Mouse (Mus musculus) limb, embryonic 13.5 days (tissue): Measurements from ENCODE around the gene Gja4. TPM values are rescaled to one million over a fixed set of nuclear protein-coding genes. Genes with fewer than 3 reads are reported as not detected.

ENCODE experiments used
- ATAC-seq: fragments of 200-750 bp; cut with Nextera tagmentation; 2 replicates; pipeline ENCODE4 v1.8.0; 2017; ENCODE audit warnings: low read depth, moderate number of reproducible peaks, moderate TSS enrichment; ENCODE audit not compliant: low FRiP score
- H3K27ac ChIP-seq: fragments of 300-500 bp; sonication (generic); 2 replicates; pipeline ENCODE4 v1.5.1; 2015; ENCODE audit warnings: inconsistent platforms, mild to moderate bottlenecking, moderate library complexity
- H3K27me3 ChIP-seq: fragments of 300-500 bp; sonication (generic); 2 replicates; pipeline ENCODE4 v1.6.1; 2015; ENCODE audit warnings: mild to moderate bottlenecking, inconsistent platforms
- H3K36me3 ChIP-seq: fragments of 300-500 bp; sonication (generic); 2 replicates; pipeline ENCODE4 v1.6.1; 2015; ENCODE audit warnings: inconsistent platforms, mild to moderate bottlenecking, moderate library complexity
- H3K4me1 ChIP-seq: fragments of 300-500 bp; sonication (generic); 2 replicates; pipeline ENCODE4 v1.6.1; 2015; ENCODE audit warnings: inconsistent platforms
- H3K4me2 ChIP-seq: fragments of 300-500 bp; sonication (generic); replicated peaks from 2 replicates; pipeline ENCODE4 v1.6.1; 2015; ENCODE audit warnings: inconsistent platforms, mild to moderate bottlenecking, moderate library complexity
- H3K4me3 ChIP-seq: fragments of 300-500 bp; sonication (generic); 2 replicates; pipeline ENCODE4 v1.5.1; 2015; ENCODE audit warnings: moderate library complexity, mild to moderate bottlenecking, inconsistent platforms
- H3K9ac ChIP-seq: fragments of 300-500 bp; sonication (generic); 2 replicates; pipeline ENCODE4 v1.6.1; 2015; ENCODE audit warnings: mild to moderate bottlenecking, inconsistent platforms
- H3K9me3 ChIP-seq: fragments of 300-500 bp; sonication (generic); 2 replicates; pipeline ENCODE4 v1.6.1; 2016; ENCODE audit warnings: inconsistent platforms
- WGBS: fragments of 180-500 bp; shearing (Covaris S2); methylation state at CpG from one replicate; pipeline ENCODE4 v1.1.7; 2015; 5-methylcytosine and 5-hydroxymethylcytosine counted together
- polyA plus RNA-seq: library from polyadenylated mRNA; unstranded; fragments of >200 nt; fragmentation: Nextera tagmentation; extraction: Ambion mirVana; gene quantifications from 2 replicates; pipeline ENCODE4 v1.2.1, GENCODE M21; 2015

Gene Gja4
- polyA plus RNA-seq, 1 experiment from 2014 or later, result 14.5 TPM

- Histone ChIP-seq H3K27ac (no peak overlapping the region), H3K27me3 (no peaks in the 10 kb centered on the region), H3K9ac (no peak overlapping the region), H3K36me3 (no peaks in the 10 kb centered on the region), H3K4me3 (no peak overlapping the region), H3K4me1 (0 out of 2 replicates have a peak, but pooled peaks cover 3% of the 10 kb centered on the region), H3K9me3 (no peaks in the 10 kb centered on the region), H3K4me2 (no peak overlapping the region)
- 64% methylated on average over 9 of the region's 9 CpGs for WGBS
- peak; percentile 24; the same call in 1 of the 2 replicates for ATAC-seq
These were observed 35.3 kb downstream of the Gja4 start for GRCm38 (mm10) chr4:127278451-127279001.

- ATAC-seq, result no peak
- H3K36me3 ChIP-seq, result no peaks in the 10 kb centered on the region
- no peak overlapping the region for H3K4me2 ChIP-seq
- no peak overlapping the region for H3K27ac ChIP-seq
- H3K4me1 ChIP-seq, result no peaks in the 10 kb centered on the region
- no peak overlapping the region for H3K4me3 ChIP-seq
- WGBS, result 67% methylated on average over 5 of the region's 5 CpGs
- no peaks in the 10 kb centered on the region for H3K9me3 ChIP-seq
- no peak overlapping the region for H3K9ac ChIP-seq
- peaks cover 8% of the 10 kb centered on the region; the same call in 1 of the 2 replicates for H3K27me3 ChIP-seq
These were observed 49.7 kb downstream of the Gja4 start for GRCm38 (mm10) chr4:127264183-127264554.

GRCm38 (mm10) chr4:127263438-127264182, 50.2 kb downstream of the Gja4 start:
- Histone ChIP-seq H3K4me3 (no peak overlapping the region), H3K9me3 (no peaks in the 10 kb centered on the region), H3K4me2 (no peak overlapping the region), H3K36me3 (no peaks in the 10 kb centered on the region), H3K4me1 (no peaks in the 10 kb centered on the region), H3K27me3 (peaks cover 8% of the 10 kb centered on the region; the same call in 1 of the 2 replicates), H3K27ac (no peak overlapping the region), H3K9ac (no peak overlapping the region)
- WGBS, result 75% methylated on average over 19 of the region's 19 CpGs
- no peak for ATAC-seq

- H3K4me1 ChIP-seq, result no peaks in the 10 kb centered on the region
- WGBS, result 88% methylated on average over 14 of the region's 14 CpGs
- no peak overlapping the region for H3K4me3 ChIP-seq
- no peak overlapping the region for H3K4me2 ChIP-seq
- no peaks in the 10 kb centered on the region for H3K9me3 ChIP-seq
- no peak for ATAC-seq
- no peaks in the 10 kb centered on the region for H3K36me3 ChIP-seq
- H3K9ac ChIP-seq, result no peak overlapping the region
- H3K27ac ChIP-seq, result no peak overlapping the region
- H3K27me3 ChIP-seq, result no peaks in the 10 kb centered on the region
These were observed 52.2 kb downstream of the Gja4 start for GRCm38 (mm10) chr4:127261601-127262000.

Other genes with a start within 250 kb of the Gja4 start
- gene Zmym6, start 236.7 kb downstream of the Gja4 start, polyA plus RNA-seq, result 26.2 and 29.3 TPM in 2 replicates
- 16.9 and 20.8 TPM in 2 replicates for gene Tmem35b, start 190.3 kb downstream of the Gja4 start, polyA plus RNA-seq
- 0.53 and 0.55 TPM in 2 replicates for gene Dlgap3, start 144.8 kb downstream of the Gja4 start, polyA plus RNA-seq
- gene Smim12, start 70.3 kb downstream of the Gja4 start, polyA plus RNA-seq, result 51.0 and 53.7 TPM in 2 replicates
- 3.4 and 3.5 TPM in 2 replicates for gene Gjb3, start 16.8 kb upstream of the Gja4 start, polyA plus RNA-seq
- gene Gjb4, start 40.0 kb upstream of the Gja4 start, polyA plus RNA-seq, result not detected in 2 replicates
- gene Gjb5, start 44.1 kb upstream of the Gja4 start, polyA plus RNA-seq, result 0.46 and 0.48 TPM in 2 replicates